Mouse (Mus musculus) olfactory bulb, adult 2 months (tissue): ENCODE measurements around the gene Get4.

ENCODE experiments used
- CTCF ChIP-seq: fragments of 200-500 bp; IDR thresholded peaks from 2 replicates; pipeline ENCODE4 v1.5.1; 2012; ENCODE audit warnings: low read depth, mild to moderate bottlenecking, low read length, moderate library complexity; ENCODE audit not compliant: insufficient read depth
- POLR2A ChIP-seq: fragments of 200-500 bp; IDR thresholded peaks from 2 replicates; pipeline ENCODE4 v1.6.1; 2012; ENCODE audit warnings: mild to moderate bottlenecking, low read depth, low read length, moderate library complexity; ENCODE audit not compliant: insufficient read depth

GRCm38 (mm10) chr5:139243384-139243783 lies 8.7 kb upstream of the Get4 start:
- TF ChIP-seq CTCF: no peak
- TF ChIP-seq POLR2A: no peak
